Mouse (Mus musculus) liver, embryonic 16.5 days (tissue): Measurements from ENCODE around the gene Slc38a2. TPM values are rescaled to one million over a fixed set of nuclear protein-coding genes. Genes with fewer than 3 reads are reported as not detected.
A peak's percentile ranks its signal among the peaks of the same experiment; 100 is the strongest.

Experiments
- ATAC-seq: fragments of 200-750 bp; cut with Nextera tagmentation; 2 replicates; pipeline ENCODE4 v1.8.0; 2017; ENCODE audit warnings: low read depth, mild to moderate bottlenecking, moderate number of reproducible peaks, moderate library complexity
- H3K27ac ChIP-seq: fragments of 300-500 bp; sonication (generic); 2 replicates; pipeline ENCODE4 v1.5.1; 2014; ENCODE audit warnings: mild to moderate bottlenecking, low read length
- H3K27me3 ChIP-seq: fragments of 300-500 bp; sonication (generic); 2 replicates; pipeline ENCODE4 v1.6.1; 2014; ENCODE audit warnings: low read depth, low read length, mixed read lengths; ENCODE audit not compliant: control insufficient read depth, insufficient read depth
- H3K36me3 ChIP-seq: fragments of 300-500 bp; sonication (generic); 2 replicates; pipeline ENCODE4 v1.6.1; 2014; ENCODE audit warnings: mild to moderate bottlenecking; ENCODE audit not compliant: control insufficient read depth, insufficient read depth
- H3K4me1 ChIP-seq: fragments of 300-500 bp; sonication (generic); 2 replicates; pipeline ENCODE4 v1.6.1; 2014; ENCODE audit warnings: low read depth, low read length, mixed read lengths; ENCODE audit not compliant: control insufficient read depth
- H3K4me2 ChIP-seq: fragments of 300-500 bp; sonication (generic); 2 replicates; pipeline ENCODE4 v1.6.1; 2014; ENCODE audit warnings: low read depth, low read length, mixed read lengths
- H3K4me3 ChIP-seq: fragments of 300-500 bp; sonication (generic); 2 replicates; pipeline ENCODE4 v1.5.1; 2014; ENCODE audit warnings: low read depth, mild to moderate bottlenecking, low read length
- H3K9ac ChIP-seq: fragments of 300-500 bp; sonication (generic); 2 replicates; pipeline ENCODE4 v1.6.1; 2014; ENCODE audit warnings: low read depth, low read length
- H3K9me3 ChIP-seq: fragments of 300-500 bp; sonication (generic); replicated peaks from 2 replicates; pipeline ENCODE4 v1.6.1; 2016; ENCODE audit warnings: low read length; ENCODE audit not compliant: control insufficient read depth
- WGBS: fragments of 180-500 bp; shearing (Covaris S2); extraction: QIAGEN DNeasy Blood & Tissue Kit; methylation state at CpG from one replicate; pipeline ENCODE4 v1.1.7; 2014; ENCODE audit not compliant: insufficient replicate concordance; 5-methylcytosine and 5-hydroxymethylcytosine counted together
- polyA plus RNA-seq: library from polyadenylated mRNA; unstranded; fragments of >200 nt; fragmentation: Nextera tagmentation; extraction: Ambion mirVana; gene quantifications from 2 replicates; pipeline ENCODE4 v1.2.1, GENCODE M21; 2015

The Slc38a2 gene
- polyA plus RNA-seq, result 37.9 and 38.8 TPM in 2 replicates

DNA sequence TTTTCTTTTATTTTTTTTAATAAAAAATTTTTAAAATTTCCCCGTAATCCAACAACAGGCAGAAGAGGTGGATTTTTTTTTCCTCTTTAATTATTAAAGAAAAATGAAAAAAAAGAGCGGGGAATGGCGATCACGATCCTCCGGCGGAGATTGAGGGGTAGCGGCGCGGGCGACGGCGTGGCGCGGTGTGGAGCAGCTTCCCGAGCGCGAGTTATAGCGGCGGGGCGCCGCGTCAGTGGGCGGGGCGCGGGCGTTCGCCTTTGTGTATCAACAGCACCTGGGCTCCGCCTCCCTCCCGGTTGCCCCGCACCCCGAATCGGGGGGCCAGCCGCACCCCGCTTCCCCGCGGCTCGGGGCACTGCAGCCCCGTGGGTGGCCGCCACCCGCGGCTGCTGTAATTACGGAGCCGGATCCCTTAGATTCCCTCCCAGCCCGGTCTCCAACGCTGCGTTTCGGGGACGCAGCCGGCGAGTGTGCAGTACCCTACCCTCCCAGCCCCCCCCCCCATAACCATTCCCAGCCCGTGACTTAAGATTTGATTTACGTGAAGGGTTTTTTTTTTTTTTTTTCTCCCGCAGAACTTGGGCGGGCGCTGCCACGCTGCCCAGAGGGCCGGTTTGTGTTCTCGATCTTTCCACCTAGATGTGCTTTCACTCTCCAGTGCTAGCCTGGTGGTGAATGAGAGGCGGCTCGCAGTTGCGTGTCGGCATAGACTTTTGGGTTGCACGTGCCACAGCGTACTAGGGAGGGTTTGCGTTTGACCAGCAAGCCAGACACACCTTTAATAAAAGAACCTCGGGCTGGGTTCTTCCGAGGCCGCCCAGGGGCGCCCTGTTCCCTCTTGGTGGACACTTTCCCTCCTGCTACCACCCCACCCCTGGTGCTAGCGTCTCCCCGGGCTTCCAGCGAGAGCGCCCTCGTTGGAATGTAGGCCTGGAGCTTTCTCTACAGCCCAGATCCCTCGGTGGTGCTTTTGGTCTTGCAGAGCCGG is at the start of gene Slc38a2:
Gene Slc38a2 (minus strand): TSS at position 210 of the 991 bp plus-strand sequence.
- Histone ChIP-seq H3K4me1 (peaks cover 32% of the 10 kb centered on the region), H3K9me3 (no peaks in the 10 kb centered on the region), H3K9ac (peak within 1 kb of the TSS; percentile 96), H3K36me3 (peaks cover 30% of the 10 kb centered on the region), H3K27me3 (no peaks in the 10 kb centered on the region), H3K4me3 (peak within 1 kb of the TSS; percentile 76), H3K27ac (peak within 1 kb of the TSS; percentile 97), H3K4me2 (peak within 1 kb of the TSS; percentile 66)
- WGBS, result under 1% methylated on average over 75 of the region's 76 CpGs
- ATAC-seq, result peak; percentile 83

DNA sequence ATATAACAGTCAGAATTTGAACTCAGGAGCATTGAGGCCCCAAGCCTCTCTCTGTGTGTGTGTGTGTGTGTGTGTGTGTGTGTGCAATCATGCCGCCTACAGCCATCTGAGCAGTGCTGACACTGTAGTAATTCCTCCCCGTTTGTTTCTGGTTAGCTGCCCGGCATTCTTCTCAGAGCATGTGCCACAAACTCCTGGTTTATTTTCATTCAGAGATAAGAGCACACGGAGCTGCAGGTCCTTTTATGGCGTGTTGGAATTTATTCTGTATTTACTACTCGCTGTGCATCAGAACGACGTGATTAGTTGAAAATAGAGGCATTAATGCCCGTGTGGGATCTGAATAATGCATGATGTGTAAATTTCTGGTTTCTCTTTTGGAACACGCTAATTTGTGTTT is 49.6 kb upstream of the Slc38a2 start:
- 54% methylated on average over 10 of the region's 10 CpGs for WGBS
- Histone ChIP-seq H3K4me1 (peaks cover 4% of the 10 kb centered on the region), H3K9me3 (no peaks in the 10 kb centered on the region), H3K27ac (no peak overlapping the region), H3K27me3 (no peaks in the 10 kb centered on the region), H3K4me3 (no peak overlapping the region), H3K4me2 (no peak overlapping the region), H3K9ac (no peak overlapping the region), H3K36me3 (no peaks in the 10 kb centered on the region)
- ATAC-seq, result no peak

GRCm38 (mm10) chr15:96747551-96747950 is 48.0 kb upstream of the Slc38a2 start:
- H3K27me3 ChIP-seq, result no peaks in the 10 kb centered on the region
- H3K27ac ChIP-seq, result no peak overlapping the region
- ATAC-seq, result no peak
- no peaks in the 10 kb centered on the region for H3K36me3 ChIP-seq
- H3K4me1 ChIP-seq, result peaks cover 11% of the 10 kb centered on the region
- 74% methylated on average over 11 of the region's 11 CpGs for WGBS
- no peak overlapping the region for H3K4me3 ChIP-seq
- H3K9ac ChIP-seq, result no peak overlapping the region
- no peaks in the 10 kb centered on the region for H3K9me3 ChIP-seq
- no peak overlapping the region for H3K4me2 ChIP-seq

DNA sequence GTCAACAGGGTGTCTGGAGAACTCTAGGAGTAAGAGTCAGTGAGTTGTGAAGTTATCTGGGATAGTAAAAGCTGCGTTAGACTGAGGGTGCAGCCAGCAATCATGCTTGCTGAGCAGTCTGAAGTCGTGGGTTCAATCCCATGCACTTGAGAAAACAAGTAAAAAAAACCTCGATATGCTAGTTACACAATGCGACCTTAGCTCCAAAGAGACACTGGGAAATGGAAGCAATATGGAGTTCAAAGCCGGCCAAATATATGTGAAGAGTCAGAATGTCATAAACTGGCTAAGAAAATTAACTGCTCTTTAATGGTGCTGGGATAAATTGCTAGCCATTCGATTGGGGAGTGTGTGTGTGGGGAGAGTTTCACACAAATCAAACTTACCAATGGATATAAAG is 47.5 kb upstream of the Slc38a2 start:
- no peak for ATAC-seq
- Histone ChIP-seq H3K27me3 (no peaks in the 10 kb centered on the region), H3K9ac (no peak overlapping the region), H3K9me3 (no peaks in the 10 kb centered on the region), H3K27ac (no peak overlapping the region), H3K4me3 (no peak overlapping the region), H3K4me2 (no peak overlapping the region), H3K36me3 (no peaks in the 10 kb centered on the region), H3K4me1 (peaks cover 11% of the 10 kb centered on the region)
- WGBS, result 67% methylated on average over 6 of the region's 6 CpGs

GRCm38 (mm10) chr15:96745299-96745698 is 45.8 kb upstream of the Slc38a2 start:
- no peak for ATAC-seq
- H3K4me2 ChIP-seq, result no peak overlapping the region
- no peak overlapping the region for H3K4me3 ChIP-seq
- no peaks in the 10 kb centered on the region for H3K27me3 ChIP-seq
- no peak overlapping the region for H3K27ac ChIP-seq
- H3K36me3 ChIP-seq, result no peaks in the 10 kb centered on the region
- WGBS, result 81% methylated on average over 1 of the region's 1 CpGs
- H3K4me1 ChIP-seq, result peaks cover 11% of the 10 kb centered on the region
- no peak overlapping the region for H3K9ac ChIP-seq
- no peaks in the 10 kb centered on the region for H3K9me3 ChIP-seq

DNA sequence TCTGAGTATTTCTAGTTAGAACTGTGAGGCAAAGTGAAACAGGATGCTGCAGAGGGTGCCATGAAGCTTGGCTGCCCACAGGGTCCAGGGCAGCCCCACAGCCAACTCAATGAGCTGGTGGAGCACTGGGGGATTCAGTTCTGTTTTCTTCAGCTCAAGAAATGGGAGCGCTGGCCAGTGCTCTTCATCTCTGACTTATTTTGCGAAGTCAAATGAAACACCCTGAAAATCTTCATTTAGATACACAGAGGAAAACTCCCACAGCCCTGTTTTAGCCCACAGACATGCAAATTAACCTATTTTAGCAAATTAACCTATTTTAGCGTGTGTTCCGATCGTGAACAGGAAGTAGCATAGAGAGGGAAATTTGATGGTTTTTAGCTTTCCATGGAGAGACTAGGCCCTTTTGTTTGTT is 45.4 kb upstream of the Slc38a2 start:
- Histone ChIP-seq H3K4me1 (peaks cover 11% of the 10 kb centered on the region), H3K9me3 (no peaks in the 10 kb centered on the region), H3K27ac (no peak overlapping the region), H3K4me2 (0 out of 2 replicates have a peak overlapping the region, but pooled peaks have one; percentile 12), H3K9ac (no peak overlapping the region), H3K36me3 (no peaks in the 10 kb centered on the region), H3K27me3 (no peaks in the 10 kb centered on the region), H3K4me3 (no peak overlapping the region)
- 65% methylated on average over 5 of the region's 5 CpGs for WGBS
- ATAC-seq, result no peak

GRCm38 (mm10) chr15:96744153-96744881 is 44.8 kb upstream of the Slc38a2 start:
- H3K4me3 ChIP-seq, result no peak overlapping the region
- H3K27ac ChIP-seq, result peak overlapping the region; percentile 82; the same call in 1 of the 2 replicates
- no peaks in the 10 kb centered on the region for H3K27me3 ChIP-seq
- 18% methylated on average over 18 of the region's 18 CpGs for WGBS
- peaks cover 11% of the 10 kb centered on the region for H3K4me1 ChIP-seq
- 0 out of 2 replicates have a peak overlapping the region, but pooled peaks have one; percentile 12 for H3K4me2 ChIP-seq
- H3K36me3 ChIP-seq, result no peaks in the 10 kb centered on the region
- H3K9me3 ChIP-seq, result no peaks in the 10 kb centered on the region
- no peak overlapping the region for H3K9ac ChIP-seq
- ATAC-seq, result peak; percentile 7; the same call in 1 of the 2 replicates

GRCm38 (mm10) chr15:96743257-96743656 is 43.7 kb upstream of the Slc38a2 start:
- H3K27ac ChIP-seq, result peak overlapping the region; percentile 82
- H3K9ac ChIP-seq, result no peak overlapping the region
- 35% methylated on average over 6 of the region's 6 CpGs for WGBS
- H3K4me3 ChIP-seq, result no peak overlapping the region
- H3K4me1 ChIP-seq, result peaks cover 11% of the 10 kb centered on the region
- H3K9me3 ChIP-seq, result no peaks in the 10 kb centered on the region
- peak; percentile 73 for ATAC-seq
- H3K4me2 ChIP-seq, result peak overlapping the region; percentile 1; the same call in 1 of the 2 replicates
- H3K27me3 ChIP-seq, result no peaks in the 10 kb centered on the region
- H3K36me3 ChIP-seq, result no peaks in the 10 kb centered on the region
